Mouse (Mus musculus): Measurements from ENCODE around the gene Raver1.
"Not testable (repeated sequence)": the region's sequence is repeated elsewhere in the genome, so short reads cannot be mapped to it uniquely, and the experiment has no call there.

Gene Raver1

DNA sequence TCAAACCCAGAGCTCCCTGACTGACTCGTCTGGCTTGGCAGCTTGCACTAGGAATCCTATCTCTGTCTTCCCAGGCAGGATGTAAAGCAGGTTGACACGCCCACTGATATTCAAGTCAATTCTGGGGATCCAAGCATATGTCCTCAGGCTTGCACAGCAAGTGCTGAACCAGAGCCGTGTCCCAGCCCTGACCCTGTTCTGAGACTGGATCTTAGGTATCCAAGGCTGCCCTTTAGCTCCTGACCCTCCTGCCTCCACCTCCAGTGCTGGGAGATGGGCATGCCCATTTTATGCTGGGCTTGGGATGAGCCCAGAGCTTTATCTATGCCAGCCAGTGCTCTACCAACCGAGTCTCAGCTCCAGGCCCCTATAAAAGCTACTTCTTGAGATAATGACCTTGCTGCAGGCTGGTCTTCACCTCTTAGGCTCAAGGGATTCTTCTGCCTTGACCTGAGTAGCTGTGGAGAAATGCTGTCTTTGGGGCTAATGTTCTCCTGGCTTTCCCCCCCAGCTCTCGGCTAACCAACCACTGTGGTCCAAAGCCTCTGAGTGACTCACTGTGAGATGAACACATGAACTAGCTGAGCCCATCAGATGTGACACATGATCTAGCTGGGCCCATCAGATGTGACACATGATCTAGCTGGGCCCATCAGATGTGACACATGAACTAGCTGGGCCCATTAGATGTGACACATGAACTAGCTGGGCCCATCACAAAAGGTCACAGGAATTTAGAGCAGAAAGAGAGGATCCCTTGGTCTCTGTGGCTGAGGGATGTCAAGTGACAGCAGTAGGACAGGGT, 14.2 kb upstream of the Raver1 start:
- no peak for DNase-seq (ENCODE audit: low spot score in 2 of 2)

DNA sequence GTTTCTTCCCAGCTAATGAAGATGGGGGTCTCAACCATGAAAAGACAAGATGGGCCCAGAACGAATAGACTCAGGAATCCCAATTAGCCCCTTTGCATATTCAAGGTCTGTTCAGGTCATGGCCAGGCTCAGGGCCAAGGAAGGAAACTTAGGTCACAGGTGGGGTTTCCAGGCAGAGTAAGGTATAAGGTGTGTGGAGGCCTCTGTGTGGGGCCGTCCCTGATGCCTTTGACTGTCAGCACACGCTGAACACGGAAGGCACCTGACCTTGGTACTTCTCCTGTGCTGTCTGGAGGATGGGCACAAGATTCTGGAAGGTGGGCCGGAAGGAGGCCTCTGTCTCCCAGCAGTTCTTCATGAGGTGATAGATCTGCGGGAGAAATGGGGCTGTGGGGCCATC, 13.0 kb upstream of the Raver1 start:
- no peak for DNase-seq (ENCODE audit: low spot score in 2 of 2)

DNA sequence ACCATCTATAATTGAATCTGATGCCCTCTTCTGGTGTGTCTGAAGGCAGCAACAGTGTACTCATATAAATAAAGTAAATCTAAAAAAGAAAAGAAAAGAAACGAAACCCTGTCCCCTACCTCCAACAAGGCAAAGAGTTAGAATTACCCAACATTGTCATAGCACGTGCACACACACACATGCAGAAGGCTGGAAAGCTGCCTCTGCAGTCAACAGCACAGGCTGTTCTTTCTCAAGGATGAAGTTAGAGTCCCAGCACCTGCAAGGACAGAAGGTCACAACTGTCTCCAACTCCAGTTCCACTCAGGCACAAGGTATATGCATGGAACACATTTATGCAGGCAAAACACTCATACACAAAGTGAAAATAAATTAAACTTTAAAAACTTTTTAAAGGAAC, 10.3 kb upstream of the Raver1 start:
- no peak for DNase-seq (ENCODE audit: low spot score in 2 of 2)

DNA sequence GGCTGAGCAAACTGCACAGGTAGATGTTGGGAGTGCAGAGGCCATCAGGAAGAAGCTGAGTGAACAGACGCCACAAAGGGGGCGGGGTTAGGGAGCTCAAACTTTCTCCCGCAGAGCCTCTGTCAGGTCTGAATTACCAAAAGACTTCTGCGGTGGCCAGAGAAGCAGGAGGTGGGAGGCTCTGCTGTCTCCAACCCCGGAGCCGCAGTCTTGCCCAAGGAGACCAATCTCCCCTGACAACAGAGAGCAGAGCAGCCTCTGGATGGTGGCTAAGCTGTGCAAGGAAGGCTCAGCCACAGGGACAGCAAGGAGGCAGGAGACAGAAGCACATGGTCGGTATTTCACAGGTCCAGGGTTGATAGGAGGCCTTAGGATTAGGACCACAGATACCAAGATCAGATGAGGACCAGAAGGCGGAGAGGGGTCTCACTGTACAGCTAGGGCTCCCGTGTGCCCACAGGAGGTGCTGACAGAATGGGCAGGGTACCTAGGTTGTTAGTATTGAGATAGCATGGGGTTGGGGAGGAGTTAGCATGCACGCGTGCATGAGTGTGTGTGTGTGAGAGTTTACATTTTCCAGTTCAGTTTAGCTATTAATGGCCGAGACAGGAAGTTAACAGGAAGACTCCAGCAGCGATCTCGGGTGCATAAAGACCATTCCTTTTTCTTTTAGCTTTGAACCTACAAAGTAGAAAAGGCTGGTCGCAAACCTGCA, 8.8 kb upstream of the Raver1 start:
- no peak for DNase-seq (ENCODE audit: low spot score in 2 of 2)

- no peak for DNase-seq (ENCODE audit: low spot score in 2 of 2)
These were observed 6.0 kb upstream of the Raver1 start for GRCm38 (mm10) chr9:21097793-21098192.

DNA sequence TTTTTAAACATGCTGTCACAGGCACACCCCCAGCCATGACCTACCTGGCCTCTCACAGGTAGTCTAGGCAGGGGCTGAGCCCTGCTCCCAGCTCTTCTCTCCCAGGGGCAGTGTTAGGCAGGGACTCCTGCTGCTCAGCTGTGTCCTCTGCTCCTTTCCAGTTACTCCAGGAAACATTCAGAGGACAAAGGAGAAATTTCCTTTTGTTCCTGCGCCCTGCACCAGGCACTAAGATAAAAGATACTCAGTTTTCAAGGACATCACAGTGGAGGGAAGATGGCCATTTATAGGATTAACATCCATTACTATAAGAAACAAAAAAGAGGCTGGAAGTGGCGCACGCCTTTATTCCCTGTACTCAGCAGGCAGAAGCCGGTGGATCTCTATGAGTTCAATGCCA, 4.2 kb upstream of the Raver1 start:
- no peak for DNase-seq (ENCODE audit: low spot score in 2 of 2)

- no peak for DNase-seq (ENCODE audit: low spot score in 2 of 2)
These were observed 1.6 kb upstream of the Raver1 start for GRCm38 (mm10) chr9:21093423-21093822.

- no peak for DNase-seq (ENCODE audit: low spot score in 2 of 2)
These were observed 669 bp downstream of the Raver1 start for GRCm38 (mm10) chr9:21090972-21091706.

DNA sequence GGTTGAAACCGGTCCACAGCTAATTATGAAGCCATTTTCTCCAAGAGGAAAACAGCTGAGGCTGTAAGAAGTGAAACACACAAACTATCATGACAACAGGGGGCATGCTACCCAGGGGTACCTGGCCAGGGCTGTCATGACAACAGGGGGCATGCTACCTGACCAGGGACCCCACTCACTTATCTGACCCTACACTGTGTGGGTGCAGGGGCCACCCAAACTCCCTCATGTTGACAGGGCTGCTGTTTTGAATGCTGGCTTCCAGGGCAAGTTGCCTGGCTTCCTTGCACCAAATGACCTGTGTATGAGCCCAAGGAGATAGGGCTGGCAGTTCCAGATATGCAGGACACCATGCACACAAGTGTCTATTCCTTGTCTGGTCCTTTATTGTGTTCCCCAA, 1.3 kb downstream of the Raver1 start:
- DNase-seq (ENCODE audit: low spot score in 2 of 2) = no peak

- no peak for DNase-seq (ENCODE audit: low spot score in 2 of 2)
These were observed 8.5 kb downstream of the Raver1 start for GRCm38 (mm10) chr9:21083324-21083723.

DNA sequence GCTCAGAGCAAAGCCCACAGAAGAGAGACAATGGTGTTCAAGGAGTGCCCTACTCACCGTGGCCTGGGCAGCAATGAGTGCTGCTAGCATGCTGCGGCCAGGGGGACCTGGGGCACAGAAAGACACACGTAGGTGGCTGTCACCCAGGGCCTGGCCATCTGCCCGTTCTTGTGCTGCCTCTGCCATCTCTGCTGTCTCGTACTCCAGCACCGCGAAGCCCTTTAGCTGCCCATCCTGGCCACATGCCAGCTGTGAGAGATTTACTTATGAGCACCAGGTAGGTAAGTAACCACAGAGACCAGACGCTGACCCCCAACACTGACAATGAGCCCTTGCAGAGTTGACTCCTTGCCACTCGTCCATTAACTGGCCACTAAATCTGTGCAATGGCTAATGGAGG, 10.7 kb downstream of the Raver1 start:
- DNase-seq (ENCODE audit: low spot score in 2 of 2) = no peak

DNA sequence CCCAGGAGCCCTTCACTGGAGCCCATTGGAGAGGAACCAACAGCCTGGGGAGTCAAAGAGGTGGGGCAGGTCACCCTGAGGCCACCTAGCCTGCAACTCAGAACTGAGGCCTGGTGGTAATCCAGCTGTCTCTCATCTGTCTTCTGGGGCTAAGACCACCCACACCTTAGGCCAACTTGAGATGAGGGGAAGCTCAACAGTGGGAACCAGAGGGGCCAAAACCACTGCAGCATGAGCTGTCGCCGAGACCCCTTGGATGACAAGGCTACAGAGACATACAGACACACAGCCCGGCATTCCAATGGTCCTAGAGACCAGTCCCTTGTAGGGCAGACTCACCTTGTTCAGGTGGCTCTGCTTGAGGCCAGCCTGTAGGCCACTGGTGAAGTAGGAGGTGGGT, 16.2 kb downstream of the Raver1 start:
- DNase-seq (ENCODE audit: low spot score in 2 of 2) = no peak

- DNase-seq (ENCODE audit: low spot score in 2 of 2) = no peak
These were observed 17.6 kb downstream of the Raver1 start for GRCm38 (mm10) chr9:21074173-21074572.

DNA sequence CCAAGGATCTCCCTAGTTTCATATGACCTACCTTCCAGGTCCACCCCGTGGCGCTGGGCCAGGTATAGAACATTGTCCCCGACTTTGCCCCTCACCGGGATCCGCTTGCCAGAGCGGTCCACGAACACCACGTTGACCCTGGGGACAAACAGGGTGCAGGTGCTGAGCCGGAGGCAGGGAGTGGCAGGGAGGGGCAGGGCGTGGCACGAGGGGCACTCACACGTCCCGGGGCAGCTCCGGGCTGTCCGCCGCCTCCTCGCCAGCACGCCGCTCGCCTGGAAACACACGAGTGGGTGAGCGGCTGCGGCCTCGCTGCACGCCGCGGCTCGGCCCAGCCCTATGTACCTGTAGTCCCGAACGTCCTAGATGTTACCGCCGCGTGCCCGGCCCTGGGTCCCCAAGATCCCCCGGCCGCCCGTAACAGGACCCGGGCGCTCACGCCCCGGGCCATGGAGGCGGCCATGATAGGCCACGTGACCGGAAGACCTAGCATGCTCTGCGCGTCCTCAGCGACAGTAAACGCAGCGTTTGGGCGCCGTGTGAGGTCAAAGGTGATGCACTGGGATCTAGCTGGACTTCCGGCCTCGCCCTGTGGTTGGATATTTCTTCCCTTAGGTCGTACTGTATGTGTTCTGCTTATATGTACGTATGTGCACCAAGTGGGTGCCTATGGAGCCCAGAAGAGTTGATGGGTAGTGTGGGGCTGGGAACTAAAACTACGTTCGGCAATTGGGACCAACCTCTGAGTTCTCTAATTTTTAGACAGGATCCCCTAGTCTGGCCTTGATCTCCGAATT, 18.6 kb downstream of the Raver1 start, which contains the start of the genes Gm49373 and Fdx1l:
Gm49373 (minus strand) TSS at position 53 of the 797 bp plus-strand sequence.
Fdx1l (minus strand) TSS at position 571 of the 797 bp plus-strand sequence.
- DNase-seq (ENCODE audit: low spot score in 2 of 2) = peak; percentile 81 to 91

- DNase-seq (ENCODE audit: low spot score in 2 of 2) = no peak
These were observed 19.2 kb downstream of the Raver1 start for GRCm38 (mm10) chr9:21072641-21073040.

DNA sequence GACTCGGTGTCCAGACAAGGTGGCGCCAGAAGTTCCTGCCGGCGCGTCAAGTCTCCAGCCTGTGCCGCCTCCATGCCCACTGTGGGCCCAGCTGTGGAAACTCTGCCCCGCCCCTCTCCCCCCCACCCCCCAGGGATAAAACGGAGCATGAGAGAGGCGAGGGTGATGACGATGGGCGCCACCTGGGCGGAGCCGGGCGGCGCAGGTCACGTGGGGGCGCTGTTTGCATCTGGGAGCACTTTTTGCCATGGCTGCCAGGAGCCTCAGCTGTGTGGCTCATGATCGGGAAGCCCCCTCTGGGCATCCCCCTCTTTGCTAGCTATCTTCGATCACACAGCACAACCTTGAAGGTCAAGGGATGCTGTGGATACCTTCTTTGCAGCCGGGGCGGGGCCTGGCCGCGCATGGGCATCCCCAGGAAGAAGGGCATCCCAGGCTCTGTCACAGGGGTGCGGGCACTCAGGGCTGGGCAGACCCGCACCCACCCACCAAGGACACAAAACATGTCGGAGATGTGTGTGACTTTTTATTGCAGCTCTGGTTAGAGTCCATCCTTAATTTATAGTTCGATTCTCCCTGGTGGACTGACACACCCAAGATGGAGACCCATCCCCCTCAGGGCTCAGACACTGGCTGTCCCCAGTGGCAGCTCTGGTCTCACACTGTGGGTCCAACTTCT, 24.7 kb downstream of the Raver1 start, which contains the start of gene Zglp1:
Zglp1 (minus strand) TSS at position 88 of the 679 bp plus-strand sequence.
- DNase-seq (ENCODE audit: low spot score in 2 of 2) = no peak

- DNase-seq (ENCODE audit: low spot score in 2 of 2) = no peak
These were observed 28.9 kb downstream of the Raver1 start for GRCm38 (mm10) chr9:21062928-21063327.

GRCm38 (mm10) chr9:21051578-21051977, 40.2 kb downstream of the Raver1 start:
- no peak for DNase-seq (ENCODE audit: low spot score in 2 of 2)

GRCm38 (mm10) chr9:21045235-21045634, 46.6 kb downstream of the Raver1 start:
- DNase-seq (ENCODE audit: low spot score in 2 of 2) = no peak

- not testable (repeated sequence) for DNase-seq (ENCODE audit: low spot score in 2 of 2)
These were observed 47.0 kb downstream of the Raver1 start for GRCm38 (mm10) chr9:21044785-21045184.

- no peak for DNase-seq (ENCODE audit: low spot score in 2 of 2)
These were observed 48.2 kb downstream of the Raver1 start for GRCm38 (mm10) chr9:21043563-21043962.

Measured in spleen, postnatal 4 days (tissue).